Mouse (Mus musculus) stomach, postnatal 0 days (tissue): ENCODE measurements around the gene Cenpe.

Source experiments
- CTCF ChIP-seq: IDR thresholded peaks from 2 replicates; pipeline ENCODE4 v1.5.1; 2016; ENCODE audit warnings: antibody characterized with exemption, low read depth, mild to moderate bottlenecking, moderate library complexity
- EP300 ChIP-seq: optimal IDR thresholded peaks from 2 replicates; pipeline ENCODE3; 2016; ENCODE audit warnings: antibody characterized with exemption

DNA sequence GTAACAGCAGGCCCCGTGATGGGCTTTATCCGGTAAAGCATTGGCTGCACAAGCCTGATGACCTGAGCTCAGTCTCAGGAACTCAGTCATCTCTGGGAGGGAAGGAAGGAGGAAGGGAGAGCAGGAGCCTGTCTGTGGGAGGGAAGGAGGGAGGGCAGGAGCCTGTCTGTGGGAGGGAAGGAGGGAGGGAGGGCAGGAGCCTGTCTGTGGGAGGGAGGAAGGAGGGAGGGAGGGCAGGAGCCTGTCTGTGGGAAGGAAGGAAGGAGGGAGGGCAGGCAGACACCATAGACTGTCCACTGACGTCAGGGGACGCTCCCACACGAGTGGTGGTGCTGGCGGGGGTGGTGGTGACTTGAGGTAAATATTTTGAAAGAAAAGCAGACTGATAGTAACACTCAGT is 36.8 kb downstream of the Cenpe start:
- TF ChIP-seq CTCF: no peak
- no peak for TF ChIP-seq EP300
